Mouse (Mus musculus) gastrocnemius, postnatal 4 days (tissue): Measurements from ENCODE around the gene Bmper. TPM values are rescaled to one million over a fixed set of nuclear protein-coding genes. Genes with fewer than 3 reads are reported as not detected.

Source experiments
- DNase-seq, 2 experiments: peaks; one replicate each; pipeline ENCODE4 v3.0.0; 2021 to 2022; ENCODE audit warnings: low spot score in 2 of 2, mixed read lengths in 2 of 2
- total RNA-seq, 2 experiments: library from RNA; stranded (reverse); gene quantifications; 2 replicates each; pipeline ENCODE4 v1.2.3; 2021

Gene Bmper
- total RNA-seq, 2 experiments from 2014 or later = 12.3 to 12.9 TPM

DNA sequence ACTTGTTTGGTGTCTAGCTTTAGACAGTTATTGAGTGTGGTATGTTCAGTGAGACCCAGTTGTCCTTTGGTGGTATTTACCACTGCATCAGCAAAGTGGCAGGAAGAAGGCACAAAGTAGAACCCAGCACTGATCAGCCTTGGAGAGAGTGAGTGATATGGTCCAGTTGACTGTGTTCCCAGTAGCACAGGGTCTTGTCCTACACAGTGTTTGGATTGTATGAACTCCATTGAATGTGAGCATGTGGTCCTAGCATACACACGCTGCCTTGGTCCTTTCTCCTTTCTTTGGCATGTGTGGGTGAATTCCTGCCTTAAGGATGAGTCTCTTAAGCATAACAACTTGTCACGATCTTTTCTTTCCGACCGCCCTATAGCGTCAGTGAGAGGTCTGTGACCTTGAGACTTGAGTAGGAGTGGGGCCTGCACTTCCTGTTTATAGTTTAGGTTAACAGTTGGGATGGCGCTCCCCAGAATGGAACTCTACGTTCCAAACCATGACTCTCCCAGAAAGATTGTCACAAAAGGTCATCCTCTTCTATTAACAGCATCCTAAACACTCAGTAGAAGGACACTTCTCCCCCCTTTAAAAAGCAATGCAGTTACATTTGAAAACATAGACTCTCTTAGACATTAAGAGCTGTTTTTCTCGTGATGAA lies 10.7 kb downstream of the Bmper start:
- DNase-seq = no peak

DNA sequence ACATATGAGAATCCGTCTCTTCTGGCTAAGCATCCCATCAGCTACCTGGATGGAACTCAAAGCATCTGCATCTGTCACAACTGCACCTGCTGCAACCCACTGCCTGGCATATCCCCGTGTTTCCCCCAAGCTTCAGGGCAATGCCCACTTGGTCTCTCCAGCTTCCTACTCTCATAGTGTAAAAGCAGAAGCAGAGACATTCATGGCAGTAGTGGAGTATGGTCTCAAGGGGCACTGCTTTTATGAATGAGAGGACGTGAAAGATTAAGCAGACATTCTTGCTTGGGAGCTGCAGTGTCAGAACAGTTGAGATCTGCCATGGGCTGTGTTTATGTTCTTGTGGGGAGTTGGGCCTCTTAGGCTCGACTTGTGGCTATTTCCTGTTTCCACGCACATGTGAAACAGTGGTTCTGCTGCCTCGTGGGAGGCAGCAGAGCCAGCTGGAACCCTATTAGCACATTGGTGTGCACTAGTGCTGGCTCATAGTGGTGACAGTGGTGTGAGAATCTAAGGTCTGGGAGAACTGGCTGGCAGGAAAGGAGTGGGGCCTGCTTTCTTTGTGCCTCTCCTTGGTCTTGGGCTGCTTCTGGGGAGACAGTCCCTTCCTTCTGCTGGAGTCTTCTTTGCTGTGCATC lies 12.6 kb downstream of the Bmper start:
- no peak for DNase-seq

DNA sequence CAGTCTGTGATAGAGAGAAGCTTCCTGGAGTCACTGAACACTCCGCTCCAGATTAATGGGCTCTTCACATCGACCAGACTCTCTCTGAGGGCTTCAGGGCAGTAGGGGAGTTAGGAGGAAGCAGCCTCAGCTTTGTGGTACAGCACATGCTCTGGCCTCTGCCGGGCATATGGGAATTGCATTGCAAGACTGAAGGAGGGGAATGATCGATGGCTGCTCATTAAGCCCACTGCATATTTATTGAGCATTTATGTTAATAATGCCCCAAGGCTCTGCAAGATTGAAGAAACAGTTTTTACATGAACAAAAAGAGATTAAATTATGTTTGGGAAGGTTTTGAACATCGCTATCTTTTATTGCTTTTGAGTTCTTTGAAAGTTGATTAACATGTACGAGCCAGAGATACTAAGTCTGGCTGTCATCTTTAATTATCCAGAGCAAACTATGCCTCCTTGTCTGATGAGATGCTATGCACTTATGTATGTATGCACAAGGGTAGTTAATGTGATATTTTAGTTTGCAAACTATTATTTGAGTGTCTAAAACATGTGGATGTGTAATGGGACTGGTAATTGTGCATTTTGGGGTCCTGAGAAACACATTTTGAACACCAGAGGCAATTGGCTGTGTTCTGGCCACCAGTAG lies 13.9 kb downstream of the Bmper start:
- no peak for DNase-seq

DNA sequence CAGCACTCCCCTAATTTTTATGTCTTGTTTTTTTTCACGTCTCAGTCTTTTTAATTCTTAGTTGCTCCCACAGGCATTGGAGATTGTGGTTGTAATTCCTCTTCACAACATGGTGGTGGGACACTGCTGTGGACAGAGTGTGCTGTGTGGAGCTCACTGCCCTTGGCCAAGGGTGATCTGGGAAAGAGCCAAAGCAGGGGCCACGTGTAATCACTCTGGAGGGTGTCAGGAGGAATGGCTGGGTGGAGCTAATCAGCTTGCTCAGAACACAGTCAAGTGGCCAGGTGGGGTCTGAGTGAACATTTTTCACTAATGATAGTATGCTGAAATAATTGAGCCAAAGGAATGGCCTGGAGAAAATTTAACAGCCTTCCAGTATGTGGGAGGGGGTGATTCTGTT lies 16.1 kb downstream of the Bmper start:
- DNase-seq = no peak

DNA sequence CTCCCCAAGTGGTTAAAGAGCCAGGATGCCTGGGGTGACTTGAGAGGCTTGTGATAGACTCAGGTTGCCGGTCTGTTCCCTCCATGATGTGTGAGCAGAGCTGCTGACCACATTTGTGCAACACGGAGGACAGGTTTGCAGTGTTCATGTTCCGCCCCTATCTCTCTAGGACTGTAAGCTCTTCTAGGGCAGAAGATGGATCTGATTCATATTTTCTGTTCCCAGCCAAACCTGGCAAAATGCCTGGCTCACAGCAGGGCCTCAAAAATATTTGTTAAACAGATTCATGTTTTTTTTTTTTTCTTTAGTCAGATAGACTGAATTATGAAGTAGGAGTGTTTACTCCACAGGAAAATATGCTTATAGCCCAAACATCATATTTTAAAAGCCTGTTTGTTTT lies 20.0 kb downstream of the Bmper start:
- DNase-seq = no peak

DNA sequence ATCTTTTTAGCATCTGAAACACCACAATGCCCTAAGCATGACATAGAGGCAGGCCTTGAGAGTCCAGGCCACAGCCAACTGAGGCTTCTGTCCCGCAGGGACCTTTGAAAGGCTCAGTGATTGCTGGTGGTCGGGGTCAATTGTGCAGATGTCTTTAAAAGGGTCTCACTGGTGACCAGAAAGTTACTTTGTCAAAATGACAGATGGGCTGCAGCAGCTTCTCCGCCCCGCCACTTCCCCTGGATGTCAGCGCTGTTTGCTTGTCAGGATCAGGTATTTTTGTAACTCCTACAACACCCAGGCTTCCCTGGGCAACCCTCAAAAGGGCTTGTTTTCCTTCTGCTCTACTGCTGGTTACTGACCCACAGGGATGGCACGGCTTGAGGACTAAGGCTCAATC lies 21.0 kb downstream of the Bmper start:
- no peak for DNase-seq

DNA sequence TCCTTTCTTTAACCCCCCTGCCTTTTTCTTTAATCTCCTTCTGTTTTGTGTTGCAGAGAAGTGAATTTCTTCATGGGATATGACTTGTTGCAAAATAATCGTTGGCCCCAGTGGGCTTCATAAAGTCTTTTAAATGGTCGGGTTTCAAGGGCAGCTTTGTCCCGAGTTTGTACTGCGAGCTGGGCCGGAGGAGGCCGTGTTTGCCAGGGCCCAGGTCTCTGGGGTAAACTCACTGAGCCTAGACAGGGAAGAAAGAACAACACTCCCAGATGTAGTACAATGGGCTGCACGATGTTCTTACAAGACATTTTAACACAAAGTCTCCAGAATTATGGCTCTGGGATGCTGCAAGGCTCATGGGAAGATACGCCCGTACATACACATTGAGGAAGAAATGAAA lies 23.5 kb downstream of the Bmper start:
- peak in 1 of 2 experiments; percentile 50 for DNase-seq

DNA sequence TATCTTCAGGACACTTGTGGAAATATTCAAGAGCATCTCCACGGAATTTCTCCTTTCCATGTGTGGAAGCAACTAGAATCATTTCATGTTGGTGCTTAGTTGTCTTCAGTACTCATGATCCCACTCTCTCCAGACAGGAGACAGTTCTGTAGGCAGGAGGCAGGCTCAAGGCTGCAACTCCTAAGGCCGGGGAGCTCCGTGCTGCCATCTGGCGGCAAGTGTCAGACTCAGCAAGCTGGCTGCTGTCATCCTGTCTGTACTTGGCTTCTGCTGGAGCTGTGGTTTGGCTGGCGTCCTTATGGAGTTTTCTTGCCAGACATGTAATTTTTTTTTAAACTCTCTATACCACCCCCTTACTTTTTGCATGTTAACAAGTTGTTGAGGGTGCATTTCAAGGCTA lies 27.1 kb downstream of the Bmper start:
- peak; percentile 62 to 81 for DNase-seq

DNA sequence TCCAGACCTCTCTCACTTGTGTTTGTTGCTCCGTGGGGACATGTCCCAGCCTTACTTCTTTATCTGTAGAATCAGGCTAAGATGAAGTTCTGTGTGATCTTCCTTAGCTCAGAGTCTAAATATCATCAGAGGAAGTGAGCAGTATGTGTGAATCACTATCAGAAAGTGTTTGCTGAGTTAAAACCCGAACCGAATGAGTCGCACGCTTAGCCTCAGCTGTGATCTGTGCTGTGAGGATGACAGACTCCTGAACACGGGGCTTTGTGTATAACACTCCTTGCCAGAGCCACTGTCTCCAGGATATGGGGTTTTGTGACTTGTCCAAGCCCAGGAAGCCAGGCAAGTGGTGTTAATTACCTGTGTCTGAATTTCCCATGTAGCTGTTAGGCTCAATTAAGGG lies 28.1 kb downstream of the Bmper start:
- DNase-seq = no peak

DNA sequence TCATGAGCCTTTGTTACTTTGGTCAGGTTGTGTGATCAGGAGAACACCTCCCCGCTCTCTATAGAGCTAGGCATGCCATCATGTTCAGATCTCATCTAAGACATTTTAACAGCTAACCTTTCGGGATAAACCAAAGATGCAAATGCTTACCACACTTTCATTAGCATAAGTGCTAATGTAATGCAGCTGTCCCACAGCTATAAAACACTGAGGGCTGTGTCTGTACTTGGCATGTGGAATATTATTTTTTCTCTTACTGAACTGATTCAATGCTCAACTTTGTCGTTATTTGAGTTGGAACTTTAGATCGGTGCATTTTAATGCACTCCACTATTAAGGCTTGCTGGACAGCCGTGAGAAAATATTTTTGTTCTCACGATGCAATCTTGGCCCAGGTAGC lies 30.7 kb downstream of the Bmper start:
- no peak for DNase-seq

DNA sequence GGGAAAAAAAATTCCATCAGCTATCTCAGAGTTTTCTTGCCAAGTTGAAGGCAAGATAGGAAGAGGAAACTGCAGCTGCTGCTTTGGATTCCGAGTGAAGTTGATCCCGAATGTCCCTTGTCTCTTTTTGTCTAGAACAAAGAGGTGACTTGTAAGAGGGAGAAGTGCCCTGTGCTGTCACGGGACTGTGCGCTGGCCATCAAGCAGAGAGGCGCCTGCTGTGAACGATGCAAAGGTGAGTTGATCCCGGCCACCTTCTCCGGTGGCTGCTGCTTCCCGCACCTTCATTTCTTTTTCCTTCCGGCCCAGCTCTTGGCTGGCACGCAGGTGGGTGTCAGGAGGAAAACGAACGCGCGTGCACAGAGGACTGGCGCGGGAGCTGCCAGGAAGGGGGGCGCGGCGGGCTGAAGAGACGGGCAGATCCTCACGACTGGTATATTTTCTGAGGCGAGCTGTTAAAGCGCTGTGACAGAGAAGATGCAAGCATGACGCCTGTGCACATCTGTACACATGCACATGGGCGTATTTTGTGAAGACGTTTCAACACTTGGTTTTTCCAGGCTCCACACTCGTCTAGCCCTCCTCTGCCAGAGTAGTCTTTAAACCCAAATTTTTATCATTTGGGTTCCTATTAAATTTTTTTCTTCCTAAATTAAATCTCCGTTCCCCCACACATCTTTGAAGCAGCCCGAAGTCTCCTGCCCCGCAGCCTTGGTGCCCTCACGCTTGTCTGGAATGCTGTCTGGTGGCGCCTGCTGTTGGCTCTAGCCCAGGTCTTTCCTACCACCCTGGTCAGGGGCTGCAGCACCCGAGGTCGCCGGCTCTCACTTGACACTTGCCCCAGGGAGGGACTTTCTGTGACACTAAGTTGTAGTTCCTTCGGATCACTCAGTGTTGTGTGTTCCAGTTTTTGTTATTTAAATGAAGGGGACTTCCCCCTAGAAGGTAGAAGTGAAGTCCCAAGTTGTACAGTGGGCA lies 31.6 kb downstream of the Bmper start:
- no peak for DNase-seq

DNA sequence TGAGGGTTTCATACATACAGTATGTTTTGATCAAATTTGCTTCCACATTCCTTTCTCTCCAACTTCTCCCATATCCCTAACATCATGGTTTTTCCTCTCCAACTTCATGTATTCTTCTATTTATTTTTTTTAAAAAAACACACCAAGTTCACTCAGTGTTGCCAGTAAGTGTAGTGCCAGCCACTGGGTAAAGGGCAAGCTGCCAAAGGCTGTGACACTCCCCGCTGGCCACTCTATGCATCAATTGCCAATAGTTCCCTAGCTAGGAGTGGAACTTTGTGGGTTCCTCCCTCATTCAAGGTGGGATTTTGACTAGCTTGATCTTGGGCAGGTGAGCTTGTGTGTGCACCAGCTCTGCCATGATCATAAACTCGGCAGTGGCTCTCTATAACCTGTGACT lies 33.0 kb downstream of the Bmper start:
- no peak for DNase-seq

DNA sequence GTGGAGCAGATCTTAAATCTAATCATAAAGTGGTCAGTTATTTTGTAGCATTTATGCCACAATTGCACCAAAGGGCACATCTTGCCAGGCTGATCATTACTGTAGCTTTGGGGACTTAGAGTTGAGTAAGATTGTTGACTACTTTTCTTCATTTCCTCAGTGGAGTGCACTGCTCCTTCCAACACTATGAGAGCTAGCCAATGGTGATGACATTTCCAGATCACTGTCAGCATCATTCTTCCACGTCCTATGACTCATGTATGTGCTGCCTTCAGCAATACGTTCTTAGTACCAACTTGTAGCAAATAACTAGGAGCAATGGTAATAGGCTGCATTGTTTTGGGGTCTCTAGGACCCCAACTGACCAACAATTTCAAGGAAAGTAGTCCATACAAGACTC lies 33.7 kb downstream of the Bmper start:
- no peak for DNase-seq

DNA sequence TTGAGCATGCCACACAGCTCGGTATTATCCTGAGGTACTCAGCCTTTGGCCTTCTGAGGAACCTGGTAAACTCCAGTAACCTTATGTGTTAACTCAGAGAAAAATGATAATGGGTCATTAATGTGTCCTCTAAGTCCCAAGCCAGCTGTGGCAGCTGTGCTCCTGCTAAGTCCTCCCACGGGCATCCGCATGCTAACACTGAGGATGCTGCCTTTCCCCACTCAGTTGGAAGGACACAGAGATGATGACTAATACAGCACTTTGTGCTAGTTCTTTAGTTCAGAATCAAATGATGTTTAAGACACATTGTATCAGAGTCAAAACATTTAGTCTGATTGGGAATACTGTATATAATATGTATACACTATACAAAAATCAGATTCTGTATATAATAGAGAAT lies 39.0 kb downstream of the Bmper start:
- DNase-seq = no peak

DNA sequence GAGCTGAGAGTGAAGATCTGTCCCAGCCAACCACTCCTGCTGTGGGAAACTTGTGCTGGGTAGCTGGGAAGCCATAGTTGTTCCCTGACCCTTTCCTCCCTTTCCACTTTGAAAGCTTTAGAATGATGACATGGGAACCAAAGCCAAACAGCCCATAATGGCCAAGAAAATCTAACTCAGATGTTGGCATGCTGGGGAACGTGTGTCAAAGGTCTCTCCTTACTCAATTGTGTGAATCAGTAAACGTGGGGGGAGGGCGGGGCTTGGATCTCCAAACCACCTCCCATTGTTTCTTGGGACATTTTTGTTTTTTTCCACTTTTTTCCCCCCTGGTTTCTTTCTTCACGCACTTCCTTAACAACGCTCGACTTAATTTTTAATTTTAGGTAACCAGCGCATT lies 40.0 kb downstream of the Bmper start:
- no peak for DNase-seq

DNA sequence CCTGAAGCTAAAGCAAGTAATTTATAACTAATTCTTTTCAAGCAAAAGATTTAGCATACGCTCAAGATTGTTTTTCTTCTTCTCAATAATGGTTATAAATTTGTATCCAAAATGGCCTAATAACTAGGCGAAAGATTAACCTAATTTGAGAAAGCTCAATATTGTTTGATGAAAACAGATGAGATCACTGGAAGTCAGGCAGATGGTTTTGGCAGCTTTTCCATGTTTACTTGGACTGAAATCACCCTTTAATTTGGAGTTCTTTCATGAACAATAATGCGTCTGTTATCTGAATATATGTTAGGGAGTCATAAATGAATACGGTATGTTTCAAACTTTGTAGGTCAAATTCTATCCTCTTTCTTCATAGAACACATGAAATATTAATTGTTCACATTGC lies 41.6 kb downstream of the Bmper start:
- DNase-seq = no peak

DNA sequence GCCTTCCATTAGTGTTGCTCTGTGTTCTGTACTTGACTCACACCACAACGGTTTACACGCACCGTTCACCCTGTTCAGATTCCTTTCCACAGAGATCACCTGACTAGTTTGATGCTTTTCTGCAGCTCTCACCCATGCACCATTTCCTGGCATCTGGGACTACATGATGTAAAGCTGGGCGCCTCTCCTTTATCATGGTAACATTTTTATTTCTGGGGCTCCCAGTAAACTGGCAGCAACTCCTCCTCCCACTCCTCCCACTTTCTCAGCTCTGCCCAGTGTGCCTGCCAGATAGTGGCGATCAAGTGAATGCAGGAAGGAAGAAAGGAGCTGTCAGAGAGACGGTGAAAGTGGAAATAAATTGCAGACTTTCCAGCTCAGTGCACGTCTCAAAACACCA lies 45.7 kb downstream of the Bmper start:
- DNase-seq = no peak

DNA sequence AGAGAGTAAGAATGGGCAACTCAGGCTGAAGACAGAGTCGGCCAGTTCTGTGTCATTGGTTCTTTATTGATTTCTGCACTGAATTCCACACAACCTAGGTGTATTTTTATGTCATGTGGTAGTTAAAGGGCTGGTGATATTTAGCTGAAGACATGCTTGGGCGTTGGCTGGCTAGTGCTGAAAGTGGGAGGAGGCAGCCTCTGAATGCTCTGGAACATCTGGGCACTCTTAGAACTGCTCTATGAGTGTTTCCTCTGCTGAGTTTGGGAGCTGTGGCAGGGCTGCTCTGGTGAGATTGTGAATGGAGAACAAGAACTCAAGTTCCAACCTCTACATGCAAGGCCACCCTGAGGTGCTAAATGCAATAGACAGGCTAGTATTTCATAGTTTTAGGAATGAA lies 46.2 kb downstream of the Bmper start:
- DNase-seq = no peak

DNA sequence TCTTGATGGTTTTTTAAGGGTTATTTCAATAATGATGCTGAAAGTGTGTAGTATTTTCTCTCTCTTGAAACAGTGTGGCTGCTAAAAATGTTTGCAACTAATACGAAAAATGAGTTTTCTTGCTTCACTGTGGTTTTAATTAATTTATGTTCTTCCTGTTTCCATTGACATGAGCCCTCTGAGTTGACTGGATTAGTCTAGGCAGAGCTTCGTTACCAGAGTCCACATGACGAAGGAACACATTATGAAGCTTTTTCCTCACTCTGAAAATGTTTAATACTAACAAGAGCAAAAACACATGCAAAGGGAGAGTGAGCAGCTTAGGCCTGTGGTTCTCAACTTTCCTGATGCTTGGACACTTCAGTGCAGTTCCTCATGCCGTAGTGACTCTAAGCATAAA lies 53.4 kb downstream of the Bmper start:
- DNase-seq = no peak

DNA sequence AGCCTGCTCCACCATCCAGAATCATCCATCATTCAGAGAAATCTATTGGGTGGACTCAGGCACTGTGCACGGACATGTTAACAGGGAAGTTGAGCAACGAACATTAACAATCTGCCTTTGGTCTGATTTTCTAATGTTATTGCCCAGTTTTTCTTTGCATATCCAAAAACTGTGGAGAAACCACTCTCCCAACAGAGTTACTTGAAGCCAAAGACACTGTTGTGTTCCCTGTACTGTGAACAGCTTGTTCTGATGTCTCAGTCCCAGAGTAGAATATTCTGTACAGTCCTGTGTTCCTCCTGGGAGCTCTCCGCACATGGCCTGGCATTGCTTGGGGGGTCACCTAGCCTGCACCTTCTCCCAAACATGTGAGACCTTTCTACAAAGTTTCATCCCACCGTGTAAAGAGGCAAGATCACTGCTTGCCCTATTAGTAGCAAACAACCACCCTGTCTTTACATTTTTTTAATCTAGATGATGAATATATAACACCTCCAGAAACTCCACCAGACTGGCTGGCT lies 62.1 kb downstream of the Bmper start:
- DNase-seq = no peak

DNA sequence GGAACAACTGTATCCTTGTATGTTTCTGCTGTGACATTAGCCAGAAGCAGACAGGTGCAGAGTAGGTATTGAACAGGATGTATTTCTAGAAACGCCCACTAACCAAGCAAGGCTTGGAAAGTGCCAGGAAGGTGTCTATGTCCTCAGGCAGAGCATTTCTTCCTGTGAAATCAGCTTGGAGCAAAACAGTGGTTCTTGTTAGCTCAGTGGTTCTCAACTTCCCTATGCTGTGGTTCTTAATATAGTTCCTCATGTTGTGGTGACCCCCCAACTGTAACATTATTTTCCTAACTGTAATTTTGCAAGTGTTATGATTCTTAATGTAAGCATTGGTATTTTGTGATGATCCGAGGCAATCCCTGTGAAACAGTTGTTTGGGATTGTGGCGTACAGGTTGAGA lies 70.7 kb downstream of the Bmper start:
- DNase-seq = no peak
